Mouse (Mus musculus): ENCODE data around the gene Trim15.
"Not testable (repeated sequence)": the region's sequence is repeated elsewhere in the genome, so short reads cannot be mapped to it uniquely, and the experiment has no call there.

Gene Trim15

DNA sequence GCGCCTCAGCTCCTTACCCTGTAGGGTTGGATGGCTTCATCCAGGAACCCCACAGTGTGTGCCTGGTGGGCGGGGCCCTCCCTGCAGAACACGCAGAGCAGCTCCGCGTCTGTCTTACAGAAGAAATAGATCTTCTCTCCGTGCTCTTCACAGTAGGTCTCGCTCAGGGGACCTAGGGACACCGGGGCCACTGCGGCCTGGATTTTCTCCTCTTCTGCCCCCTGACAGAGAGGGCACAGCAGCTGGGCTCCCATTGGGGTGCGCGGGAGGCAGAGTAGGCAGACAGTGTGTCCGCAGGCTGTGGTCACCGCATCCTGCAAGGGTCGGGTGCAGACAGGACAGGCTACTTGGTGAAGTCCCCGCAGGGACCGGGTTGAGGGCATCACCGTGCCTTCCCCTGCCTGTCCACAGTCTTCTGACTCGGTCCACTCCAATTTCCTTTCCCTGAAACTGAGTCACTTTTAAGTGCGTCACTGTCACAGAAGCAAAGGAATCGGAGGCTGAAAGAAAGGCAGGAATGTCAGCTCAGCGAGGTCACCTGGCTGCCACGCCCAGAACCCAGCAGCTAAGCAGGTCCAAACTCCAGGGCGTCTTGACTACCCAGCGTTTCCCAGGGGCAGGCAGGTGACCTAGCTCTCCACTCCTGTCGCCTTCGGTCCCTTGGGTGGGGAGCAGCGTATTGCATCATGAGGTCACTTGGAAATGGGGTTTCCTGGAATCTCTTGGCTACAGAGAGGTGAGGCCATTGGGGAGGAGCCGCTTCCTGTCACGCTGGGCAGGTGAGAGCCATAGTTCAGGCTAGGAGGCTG lies at the start of gene Trim15:
Gene Trim15, minus strand, starts transcription at position 492 of the 809 bp plus-strand sequence.
- DNase-seq = peak; percentile 33

DNA sequence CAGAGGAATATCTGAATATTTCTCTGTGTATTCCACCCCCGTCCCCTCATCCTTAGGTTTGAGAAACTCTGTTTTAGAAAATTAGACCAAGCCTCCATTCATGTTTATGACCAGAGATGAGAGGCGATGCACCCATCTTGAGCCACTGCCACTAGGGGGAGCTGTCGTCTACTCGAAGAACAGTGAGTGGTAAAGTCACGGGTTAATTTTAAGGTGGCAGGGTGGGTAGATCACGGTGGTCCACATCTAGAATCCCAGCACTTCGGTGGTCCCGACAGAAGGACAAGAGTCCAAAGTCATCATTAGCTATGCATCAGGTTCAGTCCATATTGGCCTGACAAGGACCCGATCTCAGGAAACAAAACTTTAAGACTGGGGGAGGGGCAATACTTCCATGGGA lies 48.1 kb upstream of the Trim15 start:
- peak; percentile 67 for DNase-seq

DNA sequence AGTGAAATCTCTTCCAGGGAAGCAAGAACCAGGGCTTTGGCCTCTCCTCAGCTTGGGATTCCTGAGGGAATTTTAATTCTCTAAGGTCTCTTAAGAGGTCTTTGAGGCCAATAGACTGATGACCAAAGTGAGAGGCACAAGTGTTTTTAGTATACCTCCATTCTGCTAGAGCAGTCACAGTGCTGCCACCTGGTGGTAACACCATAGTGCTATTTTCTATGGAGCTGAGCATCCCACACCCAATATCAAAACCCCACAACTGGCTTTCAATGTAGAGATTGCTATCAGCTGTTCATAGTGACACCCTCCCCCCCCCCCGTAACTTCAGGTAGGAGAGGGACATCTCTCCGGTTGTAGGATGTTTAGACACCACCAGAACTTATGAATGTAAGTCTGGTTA lies 47.1 kb upstream of the Trim15 start:
- DNase-seq = peak; percentile 81

DNA sequence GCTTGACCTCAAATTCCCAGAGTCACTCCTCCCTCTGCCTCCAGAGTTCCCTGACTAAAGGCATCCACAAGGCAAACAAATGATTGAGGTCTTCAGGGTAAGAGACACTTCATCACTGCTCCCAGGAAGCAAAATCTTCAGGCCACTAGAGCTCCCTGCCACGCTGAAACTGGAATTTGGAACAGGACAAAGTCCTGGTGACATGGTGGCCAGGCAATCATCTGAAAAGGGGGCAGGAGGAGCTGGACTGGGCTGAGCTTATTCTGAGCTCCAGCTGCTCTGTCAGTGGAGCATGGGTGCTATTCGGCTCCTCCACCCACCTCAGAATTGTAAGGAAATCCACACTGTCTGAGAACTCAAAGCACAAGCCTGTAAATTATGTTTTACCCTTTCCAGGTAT lies 45.0 kb upstream of the Trim15 start:
- DNase-seq = peak; percentile 21

DNA sequence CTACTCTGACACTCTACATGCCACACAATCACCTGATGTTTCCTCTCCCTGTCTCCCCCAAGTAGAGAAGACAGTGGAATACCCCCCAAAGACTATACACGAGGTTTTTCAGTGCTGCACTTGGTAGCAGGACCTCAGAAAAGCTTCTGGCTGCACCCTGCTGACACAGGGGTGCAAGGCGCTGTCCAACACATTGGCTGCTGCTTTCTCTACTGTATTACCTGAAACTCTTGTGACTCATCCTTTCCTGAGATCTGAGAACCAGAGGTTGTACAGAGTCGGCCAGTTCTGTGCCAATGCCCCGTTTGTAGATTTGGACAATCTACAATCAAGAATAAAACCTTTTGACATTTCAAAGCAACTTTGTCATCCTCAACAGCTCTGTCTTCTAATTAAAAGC lies 42.8 kb upstream of the Trim15 start:
- no peak for DNase-seq

DNA sequence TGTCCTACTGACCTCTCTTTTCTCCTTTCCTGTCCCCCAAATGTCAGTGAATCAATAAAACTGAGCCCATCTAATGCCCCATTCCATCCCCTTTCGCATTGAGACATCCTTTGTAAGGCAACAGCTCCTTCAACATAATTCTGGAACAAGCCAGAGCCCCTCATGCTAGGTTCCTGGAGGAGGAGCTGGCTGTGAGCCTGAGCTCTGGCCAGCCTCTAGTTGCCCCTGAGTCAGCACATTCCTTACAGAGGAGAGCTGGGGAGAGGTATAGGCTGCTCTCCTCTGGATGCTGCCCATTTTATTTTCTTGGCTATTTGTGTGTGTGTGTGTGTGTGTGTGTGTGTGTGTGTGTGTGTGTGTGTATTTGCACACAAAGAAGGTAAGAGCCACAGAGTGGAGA lies 41.2 kb upstream of the Trim15 start:
- DNase-seq = no peak

DNA sequence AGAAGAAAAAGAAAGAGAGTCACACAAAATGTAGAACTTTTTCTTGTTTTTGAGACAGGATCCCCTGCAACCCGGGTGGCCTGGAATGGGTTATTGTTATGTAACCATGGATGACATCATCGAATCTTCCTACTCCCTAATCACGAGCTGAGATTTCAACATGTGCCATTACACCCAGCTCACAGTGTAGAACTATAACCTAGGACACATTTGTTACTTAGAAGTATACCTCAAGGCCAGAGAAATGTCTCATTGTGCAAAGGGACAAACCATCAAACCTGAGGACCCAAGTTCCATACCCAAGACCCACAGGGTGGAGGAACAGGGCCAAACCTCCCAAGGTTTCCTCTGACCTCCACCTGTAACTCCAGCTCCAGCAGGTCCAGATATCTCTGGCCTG lies 36.6 kb upstream of the Trim15 start:
- DNase-seq = no peak

DNA sequence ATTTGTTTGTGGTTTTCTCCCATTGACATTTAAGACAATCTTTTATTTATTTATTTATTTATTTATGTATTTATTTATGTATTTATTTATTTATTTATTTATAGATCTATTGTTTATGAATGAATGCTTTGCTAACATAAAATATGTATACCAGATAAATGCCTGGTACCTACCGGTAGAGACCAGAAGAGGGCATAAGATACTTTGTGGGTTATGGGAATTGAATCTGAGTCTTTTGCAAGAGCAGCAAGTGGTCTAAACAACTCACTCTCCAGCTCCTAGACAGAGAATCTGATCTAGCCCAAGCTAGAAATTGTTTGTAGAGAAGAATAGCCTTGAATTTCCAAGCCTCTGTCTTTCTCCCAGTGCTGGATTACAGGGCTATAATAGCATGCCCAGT lies 33.7 kb upstream of the Trim15 start:
- no peak for DNase-seq

DNA sequence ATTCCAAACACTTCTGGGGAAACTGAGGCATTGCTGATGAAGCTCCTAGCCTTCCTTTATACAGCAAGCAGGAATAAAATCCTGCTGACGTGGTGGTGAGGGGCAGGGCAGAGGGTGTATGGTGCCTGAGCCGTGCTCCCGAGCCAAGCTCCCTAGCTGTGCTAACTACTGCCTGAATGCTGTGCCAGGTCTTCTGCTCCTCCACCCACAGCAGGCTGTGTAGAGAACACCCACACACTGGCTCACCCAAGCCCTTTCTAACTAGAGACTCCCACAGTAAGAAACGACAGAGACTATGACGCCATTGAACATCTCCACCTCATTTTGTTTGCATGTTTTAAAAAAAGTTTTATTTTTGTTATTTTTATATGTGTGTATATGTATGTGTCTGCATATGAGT lies 33.0 kb upstream of the Trim15 start:
- DNase-seq = no peak

DNA sequence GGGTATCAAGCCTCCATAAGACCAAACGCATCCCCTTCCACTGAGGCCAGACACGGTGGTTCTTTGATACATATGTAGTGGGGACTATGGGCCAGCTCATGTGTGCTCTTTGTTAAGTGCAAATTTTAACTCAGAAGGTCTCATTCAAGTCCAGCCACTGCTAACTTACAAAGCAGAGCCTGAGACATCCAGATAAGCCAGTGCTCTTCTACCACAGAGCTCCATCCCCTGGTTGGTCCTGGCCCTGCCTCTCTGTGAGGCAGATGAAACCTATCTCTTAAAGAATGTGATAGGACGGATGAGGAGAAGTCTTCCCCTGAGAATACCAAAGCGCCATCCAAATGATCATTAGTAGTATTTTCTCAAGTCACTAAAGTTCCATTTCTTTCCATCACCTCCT lies 32.4 kb upstream of the Trim15 start:
- DNase-seq = no peak

DNA sequence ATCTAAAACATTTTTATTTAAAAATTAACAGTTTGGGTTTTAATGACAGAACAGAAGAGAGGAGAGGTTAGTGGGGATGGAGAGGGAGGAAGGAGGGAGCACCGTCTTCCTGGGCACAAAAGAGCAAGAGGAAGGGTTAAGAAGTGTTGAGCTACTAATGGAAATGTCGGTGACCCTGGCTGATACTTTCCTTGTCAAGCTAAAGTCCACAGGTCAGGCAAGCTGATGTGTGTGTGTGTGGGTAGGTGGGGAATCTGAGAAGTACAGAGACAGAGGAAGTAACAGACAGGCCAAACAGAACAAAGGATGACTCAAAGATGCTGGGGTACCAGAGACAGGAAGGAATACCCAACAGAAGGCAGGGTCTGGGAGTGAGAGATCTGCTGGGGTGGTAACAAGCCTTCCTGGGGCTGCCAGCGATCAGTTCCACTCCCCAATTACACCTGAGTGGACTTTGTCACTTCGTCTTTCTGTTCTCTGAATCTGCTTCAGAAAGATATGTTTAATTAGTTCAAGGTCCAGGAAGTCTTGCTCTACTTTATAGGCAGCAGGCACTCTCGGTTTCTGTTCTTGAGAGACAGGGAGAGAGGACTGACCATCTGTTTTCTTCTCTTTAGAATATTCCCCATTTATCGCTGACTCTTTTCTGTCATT lies 30.7 kb upstream of the Trim15 start, which contains the start of gene Trim31:
Gene Trim31, plus strand, starts transcription at position 567 of the 654 bp plus-strand sequence.
- no peak for DNase-seq

DNA sequence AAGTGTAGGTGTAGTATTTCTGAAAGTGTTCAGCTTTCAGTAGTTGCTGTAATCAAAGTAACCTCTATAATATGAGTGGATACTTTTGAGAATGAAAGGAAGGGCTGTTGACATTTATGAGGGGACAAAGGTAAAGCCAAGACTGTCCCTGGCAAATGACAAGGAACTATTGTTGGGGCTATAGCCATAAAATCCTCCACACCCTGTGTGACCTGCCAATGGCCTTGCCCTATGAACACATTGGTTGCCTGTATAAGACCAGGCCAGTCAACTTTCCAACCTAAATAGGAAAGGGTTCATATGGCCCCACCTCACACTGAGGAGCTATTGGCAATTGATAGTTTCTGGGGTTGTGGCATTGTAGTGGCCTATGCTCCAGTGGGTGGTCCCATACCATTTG lies 30.1 kb upstream of the Trim15 start:
- no peak for DNase-seq

DNA sequence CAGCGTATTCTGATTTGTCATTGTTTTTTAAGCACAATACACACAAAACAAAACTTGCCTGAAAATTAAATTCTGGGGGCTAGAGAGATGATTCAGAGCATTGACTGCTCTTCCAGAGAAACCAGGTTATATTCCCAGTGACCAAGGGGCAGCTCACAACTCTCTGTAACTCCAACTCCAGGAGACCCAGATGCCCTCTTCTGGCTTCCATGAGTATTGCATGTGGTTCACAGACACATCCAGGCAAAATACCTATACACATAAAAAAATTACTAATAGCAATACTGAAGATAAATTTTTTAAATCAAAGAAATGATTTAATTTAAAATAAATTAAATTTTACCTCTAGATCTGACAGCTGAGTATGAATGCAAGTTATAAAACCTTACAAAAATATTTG lies 29.6 kb upstream of the Trim15 start:
- peak; percentile 52 for DNase-seq

DNA sequence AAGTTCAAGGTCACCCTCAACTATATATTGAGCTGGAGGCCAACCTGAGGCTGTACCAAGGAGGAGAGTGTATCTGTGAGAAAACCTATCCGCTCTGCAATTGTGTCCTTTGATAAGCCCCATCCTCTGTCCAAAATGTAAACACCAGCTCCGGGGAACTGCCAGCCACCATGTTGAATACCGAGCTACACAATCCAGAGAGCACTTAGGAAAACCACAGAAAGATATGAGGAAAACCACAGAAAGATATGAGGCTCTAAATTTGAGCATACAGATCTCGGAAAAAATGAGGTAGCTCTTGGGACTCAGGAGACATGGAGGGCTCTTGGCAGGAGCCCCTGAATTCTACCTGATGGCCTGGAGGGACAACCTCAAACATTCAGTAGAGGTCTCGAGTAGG lies 26.4 kb upstream of the Trim15 start:
- no peak for DNase-seq

DNA sequence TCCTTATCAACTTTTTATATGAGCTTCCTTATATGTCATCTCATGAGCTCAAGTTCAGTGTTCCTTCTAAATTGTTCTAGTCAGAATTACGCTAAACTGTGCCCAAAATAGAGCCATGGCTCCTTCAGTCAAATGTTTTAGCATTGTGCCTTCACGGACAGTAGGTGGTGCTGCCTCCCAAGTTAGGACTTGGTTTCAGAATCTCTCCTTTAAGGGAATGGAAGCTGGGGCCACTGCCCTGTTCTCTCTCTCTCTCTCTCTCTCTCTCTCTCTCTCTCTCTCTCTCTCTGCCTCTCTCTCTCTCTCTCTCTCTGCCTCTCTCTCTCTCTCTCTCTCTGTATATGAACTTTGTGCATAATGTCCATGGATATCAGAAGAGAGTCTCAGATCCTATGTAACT lies 25.4 kb upstream of the Trim15 start:
- DNase-seq = peak; percentile 40

DNA sequence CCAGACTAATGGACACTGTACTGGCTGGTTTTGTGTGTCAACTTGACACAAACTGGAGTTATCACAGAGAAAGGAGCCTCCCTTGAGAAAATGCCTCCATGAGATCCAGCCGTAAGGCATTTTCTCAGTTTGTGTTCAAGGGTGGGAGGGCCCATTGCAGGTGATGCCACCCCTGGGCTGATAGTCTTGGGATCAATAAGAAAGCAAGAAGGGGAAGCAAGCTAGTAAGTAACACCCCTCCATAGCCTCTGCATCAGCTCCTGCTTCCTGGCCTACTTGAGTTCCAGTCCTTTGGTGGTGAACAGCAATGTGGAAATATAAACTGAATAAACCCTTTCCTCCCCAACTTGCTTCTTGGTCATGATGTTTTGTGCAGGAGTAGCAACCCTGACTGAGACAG lies 24.5 kb upstream of the Trim15 start:
- not testable (repeated sequence) for DNase-seq

DNA sequence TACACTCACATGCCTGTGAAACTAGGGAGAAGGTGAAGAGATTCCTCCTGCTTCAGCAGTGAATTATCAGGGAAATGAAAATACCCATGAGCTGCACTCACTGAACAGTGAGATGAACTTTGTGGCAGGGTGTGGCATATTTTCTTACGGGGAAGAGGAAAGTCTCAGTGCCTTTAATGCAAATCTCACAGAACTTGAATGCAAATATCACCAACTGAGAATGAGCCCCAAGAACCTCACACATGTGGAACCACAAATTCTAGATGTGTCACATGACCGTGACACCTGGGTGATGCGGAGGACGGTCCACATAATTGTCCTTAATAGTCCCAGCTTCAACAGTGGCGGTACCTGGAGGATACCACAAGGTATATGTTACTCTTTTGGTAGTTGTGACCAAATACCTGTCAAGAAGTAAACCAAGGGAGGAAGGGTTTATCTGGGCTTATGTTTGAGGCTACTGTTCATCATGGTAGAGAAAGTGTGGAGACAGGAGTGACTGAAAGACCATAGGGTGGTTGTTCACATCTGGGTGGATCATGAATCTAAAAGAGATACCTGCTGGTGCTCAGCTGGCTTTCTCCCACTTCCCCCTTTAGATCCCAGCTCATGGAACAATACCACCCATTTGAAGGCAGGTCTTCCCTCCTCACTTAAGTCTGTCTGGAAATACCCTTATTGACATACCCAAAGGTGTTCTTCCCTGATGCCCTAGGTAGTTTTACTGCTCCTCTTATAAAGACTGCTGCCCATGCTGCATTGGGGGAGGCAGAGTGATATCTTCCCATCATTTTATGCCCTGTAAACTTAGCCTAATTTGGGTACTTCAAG lies 23.3 kb upstream of the Trim15 start, which contains the start of gene Trim40:
Gene Trim40, minus strand, starts transcription at position 51 of the 831 bp plus-strand sequence.
- no peak for DNase-seq

DNA sequence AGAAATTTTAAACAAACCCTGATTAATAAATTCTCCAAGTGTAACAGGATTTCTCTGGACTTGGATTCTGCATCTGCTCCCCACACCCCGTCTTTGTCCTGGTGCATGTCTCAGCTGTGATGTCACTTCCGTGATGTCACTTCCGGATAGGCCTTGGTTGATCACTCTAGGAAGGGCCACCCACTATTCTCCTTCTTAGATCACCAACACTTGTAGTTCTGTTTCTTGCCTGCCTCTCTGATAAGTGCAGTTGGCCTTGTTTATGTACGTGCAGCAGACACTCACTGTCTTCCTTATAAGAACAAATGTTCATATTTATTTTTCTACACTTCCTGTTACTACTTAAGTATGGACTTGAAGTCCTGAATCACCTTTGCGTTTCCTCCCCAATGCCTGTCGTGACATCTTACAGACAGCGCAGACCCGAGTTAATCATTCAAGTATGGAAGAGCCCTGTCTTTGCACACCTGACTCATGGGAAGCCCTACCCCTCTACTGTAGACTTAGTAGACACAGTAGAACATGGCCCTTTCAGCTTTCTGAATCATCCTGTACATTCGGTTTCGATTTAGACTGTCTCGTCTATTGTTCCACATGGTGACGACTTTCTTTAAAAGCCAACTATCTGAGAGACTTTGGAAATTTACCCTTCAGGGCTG lies 18.3 kb upstream of the Trim15 start:
- no peak for DNase-seq

DNA sequence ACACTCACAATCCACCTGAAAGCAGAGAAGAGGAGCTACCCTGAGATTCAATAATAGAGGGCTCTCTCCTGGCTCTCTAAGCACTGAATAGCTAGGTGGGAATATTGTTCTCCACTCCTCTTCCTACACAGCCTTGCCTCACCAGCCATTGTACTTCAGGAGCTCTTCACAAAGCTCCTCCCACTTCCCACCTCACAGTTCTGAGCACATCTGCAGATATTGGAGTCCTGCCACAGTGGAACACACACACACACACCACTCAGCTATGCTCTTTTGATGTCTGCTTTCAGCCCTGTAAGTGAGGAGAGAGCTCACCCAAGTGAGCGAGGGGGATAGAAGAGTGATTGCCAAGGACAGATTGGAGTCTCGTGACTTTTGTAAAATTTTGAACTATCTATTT lies 16.3 kb upstream of the Trim15 start:
- no peak for DNase-seq

DNA sequence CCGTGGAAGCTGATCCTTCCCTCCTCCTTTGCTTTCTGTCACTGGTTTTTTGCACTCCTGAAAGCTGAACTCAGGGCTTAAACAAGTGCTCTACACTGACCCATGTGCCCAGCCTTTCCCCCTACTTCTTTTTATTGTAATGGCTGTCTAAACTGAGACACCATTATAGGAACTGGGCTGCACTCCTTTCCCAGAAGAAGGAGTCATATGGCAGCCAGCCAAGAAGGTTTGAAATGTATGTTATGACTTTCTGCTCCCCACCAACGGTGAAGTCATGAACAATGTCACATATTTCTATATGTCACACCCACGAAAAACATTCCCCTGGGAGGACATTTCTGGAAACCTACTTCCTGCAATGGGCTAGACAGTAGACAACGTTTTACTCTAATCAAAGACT lies 7.6 kb upstream of the Trim15 start:
- DNase-seq = no peak

DNA sequence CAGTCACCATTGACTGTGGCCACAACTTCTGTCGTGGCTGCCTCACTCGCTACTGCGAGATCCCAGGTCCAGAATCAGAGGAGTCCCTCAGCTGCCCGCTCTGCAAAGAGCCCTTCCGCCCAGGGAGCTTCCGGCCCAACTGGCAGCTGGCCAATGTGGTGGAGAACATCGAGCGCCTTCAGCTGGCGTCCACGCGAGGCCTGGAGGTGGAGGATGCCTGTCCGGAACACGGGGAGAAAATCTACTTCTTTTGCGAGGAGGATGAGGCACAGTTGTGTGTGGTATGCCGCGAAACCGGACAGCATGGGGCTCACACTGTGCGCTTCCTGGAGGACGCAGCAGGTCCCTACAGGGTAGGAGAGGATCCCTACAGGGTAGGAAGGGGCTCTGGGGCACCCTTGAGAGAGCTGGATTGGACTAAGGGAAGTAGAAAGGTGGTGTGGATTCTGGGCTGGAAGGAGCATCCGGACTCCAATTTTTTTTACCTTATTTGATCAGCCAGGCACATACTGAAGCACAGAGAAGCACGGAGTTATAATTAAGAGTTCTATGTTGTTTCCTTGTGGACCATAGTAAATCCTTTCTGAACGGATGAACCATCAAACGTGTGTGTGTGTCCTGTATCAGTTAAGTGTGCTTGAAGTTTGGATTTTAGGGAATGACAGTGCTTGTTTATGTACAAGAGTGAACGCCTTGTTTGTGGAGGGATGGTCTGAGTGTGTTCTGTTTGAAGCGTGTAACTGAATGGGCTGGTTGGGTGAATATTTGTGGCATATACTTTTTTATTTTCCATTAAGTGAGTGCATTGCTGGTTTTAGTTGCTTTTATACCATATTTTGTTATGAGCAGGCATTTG lies 3.2 kb upstream of the Trim15 start:
- DNase-seq = no peak

All from kidney, adult 9 months (tissue).